Mouse (Mus musculus): ENCODE results near the gene Cdh5. TPM values are rescaled to one million over a fixed set of nuclear protein-coding genes. Genes with fewer than 3 reads are reported as not detected.

The Cdh5 gene
- polyA plus RNA-seq, 1 experiment from 2014 or later, result 18.0 TPM

DNA sequence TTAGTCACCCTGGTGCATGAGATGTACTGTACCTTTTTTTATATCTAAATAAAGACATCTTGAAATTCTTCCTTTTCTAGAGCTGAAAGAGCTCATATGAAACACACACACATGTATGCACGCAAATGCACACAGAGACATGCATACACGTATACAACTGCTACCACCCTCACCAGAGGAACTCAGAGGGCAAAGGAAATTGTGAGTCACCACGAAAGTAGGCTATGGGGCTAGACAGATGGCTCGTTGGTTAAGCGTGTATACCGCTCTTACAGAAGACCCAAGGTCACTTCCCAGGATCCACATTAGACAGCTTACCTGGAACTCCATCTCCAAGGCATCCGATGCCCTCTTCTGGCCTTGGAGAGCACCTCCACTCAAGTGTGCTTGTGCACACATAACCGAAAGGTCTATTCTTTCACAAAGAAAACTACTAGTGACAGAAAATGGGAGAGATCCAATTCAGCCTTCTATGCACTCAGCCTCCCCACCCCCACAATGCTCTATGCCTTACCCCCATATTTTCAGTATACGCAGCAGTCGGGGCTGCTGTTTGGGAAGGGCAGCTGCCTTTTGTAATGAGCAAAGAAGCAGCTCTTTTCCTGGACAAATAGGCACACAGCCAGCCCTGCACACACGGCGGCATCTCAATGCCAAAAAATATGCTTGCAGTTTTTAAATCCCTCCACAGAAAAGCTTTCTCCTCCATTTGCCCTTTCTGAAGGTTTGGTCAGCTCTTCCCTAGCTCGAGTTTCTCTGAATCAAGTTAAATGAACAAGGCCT is 43.2 kb downstream of the Cdh5 start:
- WGBS, result 89% methylated on average over 13 of the region's 13 CpGs
- Histone ChIP-seq H3K4me1 (ENCODE audit: control insufficient read depth, insufficient read depth, low read length) (no peaks in the 10 kb centered on the region), H3K27me3 (ENCODE audit: control insufficient read depth, insufficient read depth, low read length) (no peaks in the 10 kb centered on the region), H3K9me3 (ENCODE audit: control insufficient read depth, low read length) (no peaks in the 10 kb centered on the region), H3K4me3 (ENCODE audit: low read depth, low read length) (no peak overlapping the region), H3K27ac (ENCODE audit: low read depth, low read length) (no peak overlapping the region), H3K9ac (ENCODE audit: low read length) (no peak overlapping the region), H3K4me2 (no peak overlapping the region), H3K36me3 (ENCODE audit: control insufficient read depth, insufficient read depth, low read length) (no peaks in the 10 kb centered on the region)
- ATAC-seq (ENCODE audit: low FRiP score), result no peak
- peak; percentile 19 for DNase-seq (ENCODE audit: low spot score, missing footprints)

DNA sequence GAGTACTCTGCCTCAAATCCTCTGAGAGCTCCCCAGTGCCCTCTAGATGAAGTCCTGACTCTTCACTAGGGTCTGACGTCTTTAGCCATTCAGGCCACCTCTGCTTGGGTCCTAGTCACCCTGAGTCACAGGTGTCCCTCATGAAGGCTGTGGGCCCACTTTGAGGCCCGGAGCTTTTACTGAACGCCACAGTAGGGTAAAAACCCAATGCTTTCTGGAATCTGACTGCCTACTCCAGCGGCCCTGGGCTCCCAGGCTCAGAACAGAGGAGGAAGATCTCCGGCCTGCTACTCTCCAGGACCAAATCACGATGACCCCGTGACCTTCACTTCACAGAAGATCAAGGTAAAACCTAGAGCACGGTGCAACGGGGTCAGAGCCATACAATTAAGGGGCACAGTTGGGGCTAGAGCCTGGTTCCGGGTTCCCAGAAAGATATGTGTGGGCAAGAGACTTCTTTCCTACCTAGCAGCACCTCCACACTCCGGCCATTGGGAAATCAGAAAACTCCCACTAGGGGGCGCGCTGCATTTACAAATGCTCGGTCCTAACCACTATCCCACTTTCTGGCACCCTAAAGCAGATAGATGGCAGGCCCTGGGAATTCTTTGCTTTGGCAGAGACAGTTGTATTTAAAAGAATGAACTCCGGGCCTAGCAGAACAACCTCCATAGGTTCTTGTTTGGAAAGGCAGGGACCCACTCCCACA is 44.7 kb downstream of the Cdh5 start:
- no peak overlapping the region for H3K9ac ChIP-seq (ENCODE audit: low read length)
- 32% methylated on average over 15 of the region's 15 CpGs for whole genome bisulfite sequencing
- H3K4me2 ChIP-seq, result no peak overlapping the region
- DNase-seq (ENCODE audit: low spot score, missing footprints) (peak; percentile 99), ATAC-seq (ENCODE audit: low FRiP score) (peak; percentile 91)
- H3K27me3 ChIP-seq (ENCODE audit: control insufficient read depth, insufficient read depth, low read length), result no peaks in the 10 kb centered on the region
- no peak overlapping the region for H3K4me3 ChIP-seq (ENCODE audit: low read depth, low read length)
- H3K9me3 ChIP-seq (ENCODE audit: control insufficient read depth, low read length), result no peaks in the 10 kb centered on the region
- no peak overlapping the region for H3K27ac ChIP-seq (ENCODE audit: low read depth, low read length)
- H3K36me3 ChIP-seq (ENCODE audit: control insufficient read depth, insufficient read depth, low read length), result no peaks in the 10 kb centered on the region
- H3K4me1 ChIP-seq (ENCODE audit: control insufficient read depth, insufficient read depth, low read length), result no peaks in the 10 kb centered on the region

DNA sequence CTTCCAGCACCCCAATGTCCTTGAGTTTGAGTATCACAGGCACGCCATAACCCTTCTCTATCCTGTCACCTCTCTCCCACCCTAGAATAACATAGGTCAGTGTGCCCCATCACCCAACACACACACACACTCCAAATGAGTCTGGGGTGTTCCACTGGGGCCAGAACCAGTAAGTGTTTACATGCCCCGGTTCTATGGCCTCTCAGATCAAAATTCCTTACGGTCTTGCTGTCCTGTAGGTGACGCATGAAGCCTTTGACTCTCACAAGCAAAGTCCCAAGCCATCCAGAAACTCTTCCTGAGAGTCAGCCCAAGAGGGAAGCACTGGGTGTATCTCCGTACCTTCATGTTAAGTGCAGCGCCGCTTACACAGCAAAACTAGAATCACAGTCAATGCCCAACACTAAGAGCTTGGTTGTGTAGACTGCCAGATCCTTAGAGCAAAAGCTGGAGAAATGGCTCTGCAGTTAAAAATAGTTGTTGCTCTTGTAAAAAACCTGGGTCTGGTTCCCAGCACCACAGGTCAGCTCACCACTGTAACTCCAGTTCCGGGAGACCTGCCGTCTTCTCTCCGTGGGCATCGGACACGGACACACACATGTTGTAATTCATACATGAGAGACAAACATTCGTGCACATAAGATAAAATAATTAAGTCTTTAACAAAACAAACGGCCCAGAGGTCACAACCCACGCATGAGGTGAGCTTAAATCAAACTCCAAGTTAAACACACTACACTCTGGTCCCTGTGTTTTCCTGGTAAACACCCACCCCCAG is 45.5 kb downstream of the Cdh5 start:
- no peaks in the 10 kb centered on the region for H3K4me1 ChIP-seq (ENCODE audit: control insufficient read depth, insufficient read depth, low read length)
- no peaks in the 10 kb centered on the region for H3K36me3 ChIP-seq (ENCODE audit: control insufficient read depth, insufficient read depth, low read length)
- H3K9ac ChIP-seq (ENCODE audit: low read length), result no peak overlapping the region
- 90% methylated on average over 15 of the region's 15 CpGs for WGBS
- peak; percentile 53 for DNase-seq (ENCODE audit: low spot score, missing footprints)
- no peak overlapping the region for H3K4me3 ChIP-seq (ENCODE audit: low read depth, low read length)
- no peak overlapping the region for H3K27ac ChIP-seq (ENCODE audit: low read depth, low read length)
- peak; percentile 25; the same call in 1 of the 2 replicates for ATAC-seq (ENCODE audit: low FRiP score)
- H3K4me2 ChIP-seq, result no peak overlapping the region
- H3K27me3 ChIP-seq (ENCODE audit: control insufficient read depth, insufficient read depth, low read length), result no peaks in the 10 kb centered on the region
- H3K9me3 ChIP-seq (ENCODE audit: control insufficient read depth, low read length), result no peaks in the 10 kb centered on the region

DNA sequence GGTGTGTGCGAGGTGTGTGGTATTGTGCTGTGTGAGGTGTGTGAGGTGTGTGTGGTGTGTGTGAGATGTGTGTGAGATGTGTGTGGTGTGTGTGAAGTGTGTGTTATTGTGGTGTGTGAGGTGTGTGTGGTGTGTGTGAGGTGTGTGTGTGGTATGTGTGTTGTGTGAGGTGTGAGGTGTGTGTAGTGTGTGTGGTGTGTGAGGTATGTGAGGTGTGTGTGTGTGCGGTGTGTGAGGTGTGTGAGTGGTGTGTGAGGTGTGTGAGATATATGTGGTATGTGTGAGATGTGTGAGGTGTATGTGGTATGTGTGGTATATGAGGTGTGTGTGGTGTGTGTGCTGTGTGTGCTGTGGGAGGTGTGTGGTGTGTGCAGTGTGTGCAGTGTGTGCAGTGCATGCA is 46.5 kb downstream of the Cdh5 start:
- no peak overlapping the region for H3K27ac ChIP-seq (ENCODE audit: low read depth, low read length)
- H3K4me2 ChIP-seq, result no peak overlapping the region
- 100% methylated on average over 2 of the region's 2 CpGs for WGBS
- H3K4me1 ChIP-seq (ENCODE audit: control insufficient read depth, insufficient read depth, low read length), result no peaks in the 10 kb centered on the region
- H3K27me3 ChIP-seq (ENCODE audit: control insufficient read depth, insufficient read depth, low read length), result no peaks in the 10 kb centered on the region
- H3K9me3 ChIP-seq (ENCODE audit: control insufficient read depth, low read length), result no peaks in the 10 kb centered on the region
- H3K36me3 ChIP-seq (ENCODE audit: control insufficient read depth, insufficient read depth, low read length), result no peaks in the 10 kb centered on the region
- H3K4me3 ChIP-seq (ENCODE audit: low read depth, low read length), result no peak overlapping the region
- peak; percentile 64 for DNase-seq (ENCODE audit: low spot score, missing footprints)
- H3K9ac ChIP-seq (ENCODE audit: low read length), result no peak overlapping the region
- ATAC-seq (ENCODE audit: low FRiP score), result no peak; the same call in 1 of the 2 replicates

DNA sequence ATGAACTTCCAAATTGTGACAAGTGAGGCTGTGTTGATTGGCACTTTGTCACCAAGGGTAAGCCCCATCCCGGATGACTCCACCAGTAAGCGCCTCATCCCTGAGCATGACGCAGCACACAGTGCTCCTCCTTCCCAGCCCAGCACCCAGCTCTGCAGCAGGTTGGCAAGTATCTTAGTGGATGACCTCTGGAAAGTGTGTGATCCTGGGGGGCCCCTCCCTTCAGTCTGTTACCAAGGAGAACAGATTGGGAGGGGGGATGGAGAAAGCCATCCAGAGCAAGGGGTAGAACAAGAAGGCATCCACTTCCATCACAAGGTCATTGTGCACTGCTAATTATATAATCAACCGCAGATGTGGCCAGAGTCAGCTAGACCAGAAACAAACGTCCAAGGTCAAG is 59.3 kb downstream of the Cdh5 start:
- no peaks in the 10 kb centered on the region for H3K9me3 ChIP-seq (ENCODE audit: control insufficient read depth, low read length)
- WGBS, result 77% methylated on average over 5 of the region's 5 CpGs
- ATAC-seq (ENCODE audit: low FRiP score), result no peak

DNA sequence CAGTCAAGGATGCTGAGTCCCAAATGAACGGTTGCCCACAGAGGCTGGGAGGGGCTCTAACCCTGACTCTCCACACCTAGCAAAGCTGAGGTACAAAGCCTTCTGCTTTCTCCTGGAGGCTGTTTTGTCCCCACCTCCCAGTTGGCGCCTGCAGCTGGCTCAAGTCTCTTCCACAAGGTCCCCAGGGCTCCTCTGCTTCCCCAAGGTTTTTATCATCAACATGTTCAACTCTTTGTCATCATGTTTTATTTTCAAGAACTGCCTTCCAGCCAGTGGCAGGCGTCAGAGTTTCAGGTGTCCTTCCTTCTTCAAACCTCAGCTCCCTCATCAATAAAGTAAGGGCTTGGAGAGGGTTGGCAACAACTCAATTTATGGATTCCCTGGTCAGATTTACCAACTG is 68.0 kb downstream of the Cdh5 start:
- DNase-seq (ENCODE audit: low spot score, missing footprints) (no peak), ATAC-seq (ENCODE audit: low FRiP score) (no peak)
- no peak overlapping the region for H3K4me3 ChIP-seq (ENCODE audit: low read depth, low read length)
- no peak overlapping the region for H3K4me2 ChIP-seq
- H3K9ac ChIP-seq (ENCODE audit: low read length), result no peak overlapping the region
- H3K27me3 ChIP-seq (ENCODE audit: control insufficient read depth, insufficient read depth, low read length), result peaks cover 39% of the 10 kb centered on the region
- 71% methylated on average over 3 of the region's 3 CpGs for WGBS
- no peaks in the 10 kb centered on the region for H3K9me3 ChIP-seq (ENCODE audit: control insufficient read depth, low read length)
- H3K36me3 ChIP-seq (ENCODE audit: control insufficient read depth, insufficient read depth, low read length), result no peaks in the 10 kb centered on the region
- no peak overlapping the region for H3K27ac ChIP-seq (ENCODE audit: low read depth, low read length)
- H3K4me1 ChIP-seq (ENCODE audit: control insufficient read depth, insufficient read depth, low read length), result no peaks in the 10 kb centered on the region; the same call in none of the 2 replicates

More for the DNA sequence above, 59.3 kb downstream of the Cdh5 start:
- no peak overlapping the region for H3K4me2 ChIP-seq
- H3K4me3 ChIP-seq (ENCODE audit: low read depth, low read length), result no peak overlapping the region
- H3K27ac ChIP-seq (ENCODE audit: low read depth, low read length), result no peak overlapping the region
- H3K9ac ChIP-seq (ENCODE audit: low read length), result no peak overlapping the region
- no peak for DNase-seq (ENCODE audit: low spot score, missing footprints)
- no peaks in the 10 kb centered on the region for H3K4me1 ChIP-seq (ENCODE audit: control insufficient read depth, insufficient read depth, low read length)
- no peaks in the 10 kb centered on the region for H3K36me3 ChIP-seq (ENCODE audit: control insufficient read depth, insufficient read depth, low read length)
- no peaks in the 10 kb centered on the region for H3K27me3 ChIP-seq (ENCODE audit: control insufficient read depth, insufficient read depth, low read length)

DNA sequence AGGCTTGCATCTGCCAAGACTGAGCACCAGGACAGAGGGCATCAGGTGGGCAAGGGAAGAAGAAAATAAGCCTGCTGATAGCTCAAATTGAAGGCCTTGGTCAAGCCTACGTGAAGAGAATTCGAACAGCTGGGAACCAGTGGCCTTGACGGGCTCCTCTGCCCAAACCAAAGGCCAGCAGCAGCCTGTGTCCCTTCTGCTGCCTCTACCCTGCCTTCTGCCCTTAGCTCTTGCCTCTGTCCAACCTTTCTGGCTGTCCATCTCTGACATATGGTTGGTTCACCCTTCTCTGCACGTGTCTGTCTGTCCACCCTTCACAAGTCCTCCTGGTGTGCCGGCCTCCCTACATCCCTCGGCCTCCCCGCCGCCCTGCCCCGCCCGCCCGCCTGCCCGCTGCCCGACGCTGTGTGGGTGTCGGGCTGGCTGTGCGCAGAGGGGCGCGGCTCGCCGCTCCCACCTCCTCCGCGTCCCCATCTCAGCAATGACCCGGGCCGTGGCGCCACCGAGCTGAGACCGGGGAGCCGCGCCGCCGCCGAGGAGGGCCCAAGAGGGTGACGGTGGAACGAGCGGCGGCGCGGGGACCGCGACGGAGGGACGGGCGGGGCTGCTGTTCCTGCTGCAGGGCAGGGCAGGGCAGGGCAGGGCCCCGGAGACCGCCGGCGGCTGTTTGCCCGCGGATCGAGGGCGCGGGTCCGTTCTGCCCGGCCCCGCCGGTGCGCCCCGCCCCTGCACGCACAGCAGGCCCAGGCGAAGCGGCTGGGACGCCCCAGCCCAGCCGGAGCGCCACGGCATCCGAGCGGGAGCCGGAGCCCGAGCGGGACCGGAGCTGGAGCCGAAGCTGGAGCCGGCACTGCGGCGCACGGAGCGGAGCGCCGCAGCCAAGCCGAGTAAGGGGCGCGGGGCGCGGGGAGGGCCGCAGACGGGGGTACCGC is 69.0 kb downstream of the Cdh5 start, which contains the start of gene Bean1:
Gene Bean1, plus strand, starts transcription at position 325 of the 932 bp plus-strand sequence.
- Histone ChIP-seq H3K27ac (ENCODE audit: low read depth, low read length) (no peak within 1 kb of the TSS), H3K4me1 (ENCODE audit: control insufficient read depth, insufficient read depth, low read length) (no peaks in the 10 kb centered on the region; the same call in none of the 2 replicates), H3K4me3 (ENCODE audit: low read depth, low read length) (peak within 1 kb of the TSS; percentile 67), H3K9me3 (ENCODE audit: control insufficient read depth, low read length) (no peaks in the 10 kb centered on the region), H3K4me2 (peak within 1 kb of the TSS; percentile 96), H3K9ac (ENCODE audit: low read length) (peak within 1 kb of the TSS; percentile 73), H3K36me3 (ENCODE audit: control insufficient read depth, insufficient read depth, low read length) (no peaks in the 10 kb centered on the region), H3K27me3 (ENCODE audit: control insufficient read depth, insufficient read depth, low read length) (peaks cover 39% of the 10 kb centered on the region)
- DNase-seq (ENCODE audit: low spot score, missing footprints), result peak; percentile 94
- peak; percentile 86 for ATAC-seq (ENCODE audit: low FRiP score)
- whole genome bisulfite sequencing, result 1% methylated on average over 81 of the region's 87 CpGs

DNA sequence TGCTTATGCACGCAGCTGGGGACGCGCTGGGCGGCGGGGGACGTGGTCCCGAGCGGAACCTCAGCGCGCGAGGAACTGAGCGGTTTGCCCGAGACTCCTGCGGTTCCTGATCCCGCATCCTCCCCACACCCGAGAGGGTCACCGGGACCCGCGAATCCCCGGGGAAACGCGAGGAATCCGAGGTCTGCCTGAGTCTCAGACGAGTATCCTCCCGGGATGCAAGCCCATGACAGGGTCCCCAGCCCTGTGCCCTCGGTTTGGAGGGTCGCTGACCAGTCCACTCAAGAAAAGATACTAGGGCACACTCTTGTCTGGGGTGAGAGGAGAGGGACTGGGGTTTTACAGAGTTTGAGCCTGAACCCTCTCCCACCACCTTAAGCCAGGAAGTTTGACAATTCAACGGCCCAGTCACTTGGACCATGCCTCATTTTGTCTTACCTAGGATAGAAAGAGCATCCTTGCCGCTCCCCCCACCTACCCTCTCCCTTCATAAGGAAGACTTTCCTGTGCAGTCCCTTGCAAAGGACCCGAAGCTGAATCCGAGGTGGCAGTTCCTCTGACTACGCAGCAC is 69.7 kb downstream of the Cdh5 start:
- WGBS, result 5% methylated on average over 32 of the region's 32 CpGs
- no peaks in the 10 kb centered on the region; the same call in none of the 2 replicates for H3K4me1 ChIP-seq (ENCODE audit: control insufficient read depth, insufficient read depth, low read length)
- no peak; the same call in 1 of the 2 replicates for ATAC-seq (ENCODE audit: low FRiP score)
- peaks cover 39% of the 10 kb centered on the region for H3K27me3 ChIP-seq (ENCODE audit: control insufficient read depth, insufficient read depth, low read length)
- peak; percentile 93 for DNase-seq (ENCODE audit: low spot score, missing footprints)
- H3K36me3 ChIP-seq (ENCODE audit: control insufficient read depth, insufficient read depth, low read length), result no peaks in the 10 kb centered on the region
- peak overlapping the region; percentile 73 for H3K9ac ChIP-seq (ENCODE audit: low read length)
- H3K9me3 ChIP-seq (ENCODE audit: control insufficient read depth, low read length), result no peaks in the 10 kb centered on the region
- peak overlapping the region; percentile 96 for H3K4me2 ChIP-seq
- H3K4me3 ChIP-seq (ENCODE audit: low read depth, low read length), result peak overlapping the region; percentile 67
- H3K27ac ChIP-seq (ENCODE audit: low read depth, low read length), result no peak overlapping the region
